Mouse (Mus musculus): ENCODE data around the gene Cnnm2. TPM values are rescaled to one million over a fixed set of nuclear protein-coding genes. Genes with fewer than 3 reads are reported as not detected.

The Cnnm2 gene
- total and polyA plus RNA-seq, 2 experiments from 2014 or later, result 6.2 to 16.6 TPM

DNA sequence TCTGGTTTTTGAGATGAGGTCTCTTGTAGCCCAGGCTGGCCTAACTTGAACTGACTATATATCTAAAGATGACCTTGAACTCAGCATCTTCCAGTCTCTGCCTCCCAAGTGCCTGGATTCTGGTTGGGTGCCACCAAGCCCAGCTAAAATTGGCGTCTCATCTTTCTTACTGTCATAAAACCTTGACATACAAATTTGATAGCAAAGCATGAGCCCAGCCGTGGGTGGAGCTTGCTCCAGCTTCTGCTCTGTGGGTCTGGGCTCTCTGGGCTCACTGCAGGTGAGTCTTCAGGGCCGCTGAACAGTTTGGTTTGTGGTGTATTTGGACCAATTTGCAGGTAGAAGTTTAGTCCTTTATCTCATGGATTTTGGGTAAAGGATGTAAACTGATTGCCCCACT lies 112.5 kb downstream of the Cnnm2 start:
- H3K27ac ChIP-seq (ENCODE audit: low read depth, low read length), result no peak overlapping the region
- H3K27me3 ChIP-seq (ENCODE audit: insufficient read depth, low read length), result no peaks in the 10 kb centered on the region
- no peaks in the 10 kb centered on the region for H3K9me3 ChIP-seq (ENCODE audit: low read length)
- no peak for DNase-seq
- no peak for ATAC-seq
- no peak for TF ChIP-seq CTCF (IDR thresholded peaks at IDR 0.05; ENCODE audit: low read depth)
- H3K4me3 ChIP-seq (ENCODE audit: low read depth, low read length), result no peak overlapping the region
- H3K36me3 ChIP-seq (ENCODE audit: insufficient read depth), result peaks cover 5% of the 10 kb centered on the region; the same call in 1 of the 2 replicates
- H3K4me1 ChIP-seq (ENCODE audit: insufficient read depth), result no peaks in the 10 kb centered on the region
- no peak overlapping the region for H3K4me2 ChIP-seq (ENCODE audit: low read depth)
- 91% methylated on average over 3 of the region's 3 CpGs for WGBS
- H3K9ac ChIP-seq, result no peak overlapping the region

DNA sequence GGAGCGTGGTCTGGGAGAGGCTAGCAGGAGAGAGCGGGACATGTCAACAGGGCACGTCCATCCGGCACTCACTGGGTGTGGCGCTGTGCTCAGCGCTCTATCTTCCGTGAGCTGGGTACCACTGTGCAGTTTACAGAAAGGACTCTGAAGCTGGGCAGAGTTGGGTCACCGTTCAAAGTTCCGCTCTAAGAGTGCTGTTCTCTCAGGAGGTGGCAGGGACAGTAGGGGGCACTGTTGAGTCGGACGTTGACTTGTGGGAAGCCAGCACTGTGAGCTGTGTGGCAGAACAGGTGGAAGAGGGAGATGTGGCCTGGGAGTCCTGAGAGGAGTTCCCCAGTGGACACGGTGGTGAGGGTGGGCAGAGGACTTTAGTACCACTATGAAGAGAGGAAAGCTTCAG lies 114.4 kb downstream of the Cnnm2 start:
- H3K4me2 ChIP-seq (ENCODE audit: low read depth), result no peak overlapping the region
- H3K9me3 ChIP-seq (ENCODE audit: low read length), result no peaks in the 10 kb centered on the region
- no peak overlapping the region for H3K4me3 ChIP-seq (ENCODE audit: low read depth, low read length)
- no peak overlapping the region for H3K9ac ChIP-seq
- ATAC-seq (peak; percentile 73), DNase-seq (peak; percentile 83)
- peaks cover 12% of the 10 kb centered on the region; the same call in 1 of the 2 replicates for H3K36me3 ChIP-seq (ENCODE audit: insufficient read depth)
- no peak overlapping the region for H3K27ac ChIP-seq (ENCODE audit: low read depth, low read length)
- 41% methylated on average over 12 of the region's 12 CpGs for WGBS
- H3K4me1 ChIP-seq (ENCODE audit: insufficient read depth), result no peaks in the 10 kb centered on the region
- no peaks in the 10 kb centered on the region for H3K27me3 ChIP-seq (ENCODE audit: insufficient read depth, low read length)
- peak; percentile 87 for TF ChIP-seq CTCF (IDR thresholded peaks at IDR 0.05; ENCODE audit: low read depth)

DNA sequence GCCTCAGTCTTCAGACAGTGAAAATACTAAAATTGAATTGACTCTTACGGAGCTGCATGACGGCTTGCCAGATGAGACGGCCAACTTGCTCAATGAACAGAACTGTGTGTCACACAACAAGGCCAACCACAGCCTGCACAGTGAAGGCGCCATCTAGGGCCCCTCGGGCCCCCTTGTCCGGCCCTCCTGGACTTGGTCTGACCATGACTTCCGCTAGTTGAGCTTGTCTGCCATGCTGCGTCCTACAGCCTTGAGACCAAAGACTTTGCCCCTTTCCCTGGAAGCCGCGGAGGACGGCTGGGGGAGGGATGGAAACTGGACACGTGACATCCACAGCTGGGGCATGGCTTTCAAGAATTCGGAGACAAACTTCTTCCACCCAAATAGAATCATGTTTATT lies 116.5 kb downstream of the Cnnm2 start:
- WGBS, result 83% methylated on average over 13 of the region's 13 CpGs

DNA sequence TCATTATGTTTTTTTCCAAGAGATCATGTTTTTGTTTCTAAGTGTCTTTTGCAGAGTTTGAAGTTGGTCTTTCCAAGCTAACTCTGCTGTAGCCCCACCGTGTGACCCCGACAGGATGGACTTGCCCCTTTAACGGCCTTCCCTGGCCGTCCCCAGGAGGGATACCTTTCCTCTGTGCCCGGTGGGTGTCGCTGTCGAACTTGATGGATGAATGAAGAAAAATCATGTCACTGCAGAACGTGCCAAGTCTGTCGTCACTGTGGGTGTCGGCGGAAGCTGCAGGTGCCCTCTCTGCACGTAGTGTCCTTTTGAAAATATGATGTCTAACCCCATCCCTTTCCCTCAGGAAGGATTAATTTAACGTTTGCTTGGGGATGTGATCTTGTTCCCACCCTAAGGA lies 117.0 kb downstream of the Cnnm2 start:
- WGBS, result 64% methylated on average over 13 of the region's 13 CpGs
- Histone ChIP-seq H3K4me1 (ENCODE audit: insufficient read depth) (no peaks in the 10 kb centered on the region), H3K27me3 (ENCODE audit: insufficient read depth, low read length) (no peaks in the 10 kb centered on the region), H3K9me3 (ENCODE audit: low read length) (no peaks in the 10 kb centered on the region), H3K27ac (ENCODE audit: low read depth, low read length) (no peak overlapping the region), H3K9ac (no peak overlapping the region), H3K36me3 (ENCODE audit: insufficient read depth) (peaks cover 21% of the 10 kb centered on the region), H3K4me2 (ENCODE audit: low read depth) (no peak overlapping the region), H3K4me3 (ENCODE audit: low read depth, low read length) (no peak overlapping the region)
- peak; percentile 54 for TF ChIP-seq CTCF (IDR thresholded peaks at IDR 0.05; ENCODE audit: low read depth)
- ATAC-seq (no peak), DNase-seq (peak; percentile 67)

More for the DNA sequence above, 116.5 kb downstream of the Cnnm2 start:
- H3K9ac ChIP-seq, result no peak overlapping the region
- DNase-seq (no peak), ATAC-seq (no peak)
- H3K4me1 ChIP-seq (ENCODE audit: insufficient read depth), result no peaks in the 10 kb centered on the region
- no peak for TF ChIP-seq CTCF (IDR thresholded peaks at IDR 0.05; ENCODE audit: low read depth)
- no peak overlapping the region for H3K4me3 ChIP-seq (ENCODE audit: low read depth, low read length)
- H3K36me3 ChIP-seq (ENCODE audit: insufficient read depth), result peaks cover 19% of the 10 kb centered on the region
- no peak overlapping the region for H3K27ac ChIP-seq (ENCODE audit: low read depth, low read length)
- H3K9me3 ChIP-seq (ENCODE audit: low read length), result no peaks in the 10 kb centered on the region
- no peak overlapping the region for H3K4me2 ChIP-seq (ENCODE audit: low read depth)
- no peaks in the 10 kb centered on the region for H3K27me3 ChIP-seq (ENCODE audit: insufficient read depth, low read length)

DNA sequence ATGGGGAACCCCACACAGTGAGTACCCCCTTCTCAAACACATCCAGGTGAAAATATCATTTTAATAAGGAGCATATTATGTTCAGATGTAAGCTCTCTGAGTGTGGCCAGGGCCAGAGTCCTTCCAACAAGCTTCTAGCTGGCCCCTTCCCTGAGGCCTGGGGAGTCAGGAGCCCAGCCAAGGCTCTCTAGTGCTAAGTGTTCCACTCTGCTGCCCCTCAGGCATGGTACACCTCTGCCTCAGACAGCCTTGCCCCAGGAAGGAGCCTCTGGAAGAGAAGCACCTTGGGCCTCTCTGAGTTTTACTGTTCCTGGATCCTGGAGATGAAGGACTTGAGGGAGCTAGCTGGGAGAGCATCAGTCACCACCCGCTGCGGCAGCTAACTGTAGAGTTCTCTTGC lies 118.5 kb downstream of the Cnnm2 start:
- Histone ChIP-seq H3K4me2 (ENCODE audit: low read depth) (no peak overlapping the region), H3K36me3 (ENCODE audit: insufficient read depth) (peaks cover 29% of the 10 kb centered on the region), H3K27ac (ENCODE audit: low read depth, low read length) (no peak overlapping the region), H3K9me3 (ENCODE audit: low read length) (no peaks in the 10 kb centered on the region), H3K27me3 (ENCODE audit: insufficient read depth, low read length) (no peaks in the 10 kb centered on the region), H3K4me3 (ENCODE audit: low read depth, low read length) (no peak overlapping the region), H3K9ac (no peak overlapping the region), H3K4me1 (ENCODE audit: insufficient read depth) (no peaks in the 10 kb centered on the region)
- DNase-seq, result no peak
- no peak for TF ChIP-seq CTCF (IDR thresholded peaks at IDR 0.05; ENCODE audit: low read depth)
- 94% methylated on average over 2 of the region's 2 CpGs for WGBS
- no peak for ATAC-seq

DNA sequence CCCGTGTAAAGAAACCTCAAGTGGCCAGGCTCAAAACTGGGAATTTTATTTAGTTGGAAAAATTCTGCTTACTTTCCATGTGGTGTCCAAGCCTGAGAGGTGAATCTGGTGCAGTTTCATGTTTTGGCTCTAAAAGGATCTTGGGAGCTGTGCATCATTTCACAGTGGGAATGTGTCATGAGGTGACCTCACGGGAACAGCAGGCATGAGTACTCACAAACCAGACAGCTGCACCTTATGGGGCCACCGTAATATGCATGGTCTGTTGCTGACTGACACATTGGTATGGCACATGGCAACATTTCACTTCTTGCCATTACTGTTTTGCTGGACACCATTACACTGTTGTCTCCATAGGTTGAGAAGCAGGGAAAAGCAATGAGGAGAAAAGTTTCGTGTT lies 124.0 kb downstream of the Cnnm2 start:
- peaks cover 60% of the 10 kb centered on the region for H3K36me3 ChIP-seq (ENCODE audit: insufficient read depth)

DNA sequence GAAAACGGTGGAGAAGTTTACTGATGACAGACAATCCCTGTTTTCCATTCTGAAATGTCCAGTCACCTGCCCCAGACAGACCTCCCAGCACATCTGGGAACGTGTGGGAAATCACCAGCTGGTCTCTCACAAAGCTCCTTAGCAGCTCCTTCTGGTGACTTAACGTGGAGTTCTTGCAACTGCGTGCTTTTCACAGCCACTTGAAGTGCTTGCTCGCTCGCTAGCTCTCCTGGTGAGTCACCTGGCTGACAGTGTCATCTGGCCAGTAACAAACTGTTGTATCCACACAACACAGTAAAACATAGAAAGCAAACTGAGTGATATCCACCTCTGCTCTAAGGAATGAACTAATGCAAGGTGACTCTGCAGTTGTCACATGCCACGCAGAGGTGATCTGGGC lies 125.4 kb downstream of the Cnnm2 start:
- Histone ChIP-seq H3K9me3 (ENCODE audit: low read length) (no peaks in the 10 kb centered on the region), H3K4me2 (ENCODE audit: low read depth) (no peak overlapping the region), H3K27me3 (ENCODE audit: insufficient read depth, low read length) (no peaks in the 10 kb centered on the region), H3K4me1 (ENCODE audit: insufficient read depth) (no peaks in the 10 kb centered on the region), H3K4me3 (ENCODE audit: low read depth, low read length) (no peak overlapping the region), H3K27ac (ENCODE audit: low read depth, low read length) (no peak overlapping the region), H3K9ac (no peak overlapping the region), H3K36me3 (ENCODE audit: insufficient read depth) (peaks cover 66% of the 10 kb centered on the region)
- no peak for TF ChIP-seq CTCF (IDR thresholded peaks at IDR 0.05; ENCODE audit: low read depth)
- ATAC-seq (no peak), DNase-seq (no peak)
- WGBS, result 82% methylated on average over 7 of the region's 7 CpGs

More for the DNA sequence above, 124.0 kb downstream of the Cnnm2 start:
- DNase-seq (no peak), ATAC-seq (no peak)
- Histone ChIP-seq H3K4me2 (ENCODE audit: low read depth) (no peak overlapping the region), H3K4me3 (ENCODE audit: low read depth, low read length) (no peak overlapping the region), H3K27me3 (ENCODE audit: insufficient read depth, low read length) (no peaks in the 10 kb centered on the region), H3K9ac (no peak overlapping the region), H3K4me1 (ENCODE audit: insufficient read depth) (no peaks in the 10 kb centered on the region), H3K9me3 (ENCODE audit: low read length) (no peaks in the 10 kb centered on the region), H3K27ac (ENCODE audit: low read depth, low read length) (no peak overlapping the region)
- no peak for TF ChIP-seq CTCF (IDR thresholded peaks at IDR 0.05; ENCODE audit: low read depth)
- 95% methylated on average over 4 of the region's 4 CpGs for whole genome bisulfite sequencing
